Mouse (Mus musculus) neural tube, embryonic 14.5 days (tissue): ENCODE results near the gene Wnt2. TPM values are rescaled to one million over a fixed set of nuclear protein-coding genes. Genes with fewer than 3 reads are reported as not detected.

ENCODE experiments used
- ATAC-seq: fragments of 200-750 bp; cut with Nextera tagmentation; 2 replicates; pipeline ENCODE4 v1.8.0; 2017; ENCODE audit warnings: low read depth, mild to moderate bottlenecking, moderate TSS enrichment, moderate library complexity
- H3K27ac ChIP-seq: fragments of 300-500 bp; sonication (generic); 2 replicates; pipeline ENCODE4 v1.5.1; 2014; ENCODE audit warnings: low read depth, mild to moderate bottlenecking, control low read depth, low read length, moderate library complexity, mixed read lengths
- H3K27me3 ChIP-seq: fragments of 300-500 bp; sonication (generic); 2 replicates; pipeline ENCODE4 v1.6.1; 2014; ENCODE audit warnings: low read length; ENCODE audit not compliant: control insufficient read depth, insufficient read depth
- H3K36me3 ChIP-seq: fragments of 300-500 bp; sonication (generic); 2 replicates; pipeline ENCODE4 v1.6.1; 2014; ENCODE audit warnings: low read length, mixed read lengths; ENCODE audit not compliant: control insufficient read depth, insufficient read depth
- H3K4me1 ChIP-seq: fragments of 300-500 bp; sonication (generic); 2 replicates; pipeline ENCODE4 v1.6.1; 2014; ENCODE audit warnings: low read length; ENCODE audit not compliant: control insufficient read depth, insufficient read depth
- H3K4me2 ChIP-seq: fragments of 300-500 bp; sonication (generic); 2 replicates; pipeline ENCODE4 v1.6.1; 2014; ENCODE audit warnings: mild to moderate bottlenecking, low read depth, low read length, control low read depth
- H3K4me3 ChIP-seq: fragments of 300-500 bp; sonication (generic); 2 replicates; pipeline ENCODE4 v1.5.1; 2014; ENCODE audit warnings: low read depth, low read length, control low read depth, mixed read lengths
- H3K9ac ChIP-seq: fragments of 300-500 bp; sonication (generic); replicated peaks from 2 replicates; pipeline ENCODE4 v1.6.1; 2014; ENCODE audit warnings: low read depth, mild to moderate bottlenecking, control low read depth, low read length, mixed read lengths
- H3K9me3 ChIP-seq: fragments of 300-500 bp; sonication (generic); 2 replicates; pipeline ENCODE4 v1.6.1; 2016; ENCODE audit warnings: low read length; ENCODE audit not compliant: control insufficient read depth
- WGBS: fragments of 180-500 bp; shearing (Covaris S2); extraction: QIAGEN DNeasy Blood & Tissue Kit; methylation state at CpG from one replicate; pipeline ENCODE4 v1.1.7; 2014; 5-methylcytosine and 5-hydroxymethylcytosine counted together
- polyA plus RNA-seq: library from polyadenylated mRNA; unstranded; fragments of >200 nt; fragmentation: Nextera tagmentation; extraction: Ambion mirVana; gene quantifications from 2 replicates; pipeline ENCODE4 v1.2.1, GENCODE M21; 2014

The Wnt2 gene
- polyA plus RNA-seq, 1 experiment from 2014 or later: 0.60 TPM

DNA sequence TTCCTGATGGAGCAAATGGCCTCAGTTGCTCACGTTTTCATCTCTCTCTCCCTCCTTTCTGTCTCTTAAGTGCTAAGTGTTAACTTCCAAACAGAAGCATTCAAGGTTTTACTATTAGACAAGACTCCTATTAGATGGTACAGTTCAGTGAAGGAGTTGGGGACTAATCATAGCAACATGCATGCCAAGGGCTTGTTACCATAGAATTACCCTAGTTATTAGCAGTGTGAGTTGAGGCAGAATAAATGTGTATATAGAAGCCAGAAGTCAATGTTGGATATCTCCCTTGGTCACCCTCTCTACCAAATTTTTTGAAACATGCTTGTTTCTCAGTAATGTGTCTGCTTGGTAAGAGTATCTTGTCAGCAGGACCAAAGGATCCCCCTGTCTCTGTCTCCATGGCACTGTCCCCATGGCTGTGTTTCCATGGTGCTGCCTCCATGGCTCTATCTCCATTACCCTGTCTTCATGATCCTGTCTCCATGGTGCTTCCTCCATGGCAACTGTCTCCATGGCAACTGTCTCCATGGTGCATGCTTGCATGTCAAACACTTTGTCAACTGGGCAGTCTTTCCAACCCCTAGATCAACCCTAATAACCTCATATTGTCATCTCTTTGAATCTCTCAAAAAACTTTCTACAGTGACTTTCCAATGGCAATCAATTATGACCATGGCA is 61.8 kb downstream of the Wnt2 start:
- Histone ChIP-seq H3K4me1 (no peaks in the 10 kb centered on the region), H3K27me3 (no peaks in the 10 kb centered on the region), H3K9me3 (no peaks in the 10 kb centered on the region), H3K4me3 (no peak overlapping the region), H3K36me3 (no peaks in the 10 kb centered on the region), H3K9ac (no peak overlapping the region), H3K4me2 (no peak overlapping the region), H3K27ac (no peak overlapping the region)
- 73% methylated on average over 1 of the region's 1 CpGs for WGBS
- peak; percentile 94 for ATAC-seq

- Histone ChIP-seq H3K36me3 (no peaks in the 10 kb centered on the region), H3K9ac (no peak overlapping the region), H3K4me1 (no peaks in the 10 kb centered on the region), H3K9me3 (no peaks in the 10 kb centered on the region), H3K27me3 (no peaks in the 10 kb centered on the region), H3K27ac (no peak overlapping the region), H3K4me2 (no peak overlapping the region), H3K4me3 (no peak overlapping the region)
- ATAC-seq: no peak
- WGBS: 67% methylated on average over 3 of the region's 3 CpGs
These were observed 66.9 kb downstream of the Wnt2 start for GRCm38 (mm10) chr6:17963455-17963854.

- 54% methylated on average over 8 of the region's 8 CpGs for WGBS
- ATAC-seq: peak; percentile 82; the same call in 1 of the 2 replicates
These were observed 78.6 kb downstream of the Wnt2 start for GRCm38 (mm10) chr6:17951779-17952178.

DNA sequence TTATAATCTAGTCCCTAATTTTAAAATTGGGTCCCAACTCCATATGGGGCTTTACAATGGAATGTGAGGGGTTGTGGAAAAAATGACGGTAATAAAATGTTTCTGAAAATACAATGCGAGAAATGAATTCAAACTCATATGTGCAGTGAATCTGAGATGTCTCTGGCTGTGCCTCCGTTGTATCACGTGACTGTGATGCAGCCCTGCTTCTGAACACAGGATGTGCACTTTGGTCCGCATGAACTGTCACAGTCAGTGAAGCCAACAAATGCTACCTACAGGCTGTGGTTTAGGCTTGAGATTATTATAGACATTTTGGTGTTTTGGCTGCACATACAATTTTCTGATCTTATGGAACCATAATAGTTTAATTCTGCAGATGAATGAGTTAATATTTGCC is 81.3 kb downstream of the Wnt2 start:
- no peak overlapping the region for H3K9ac ChIP-seq
- no peak overlapping the region for H3K4me2 ChIP-seq
- H3K27me3 ChIP-seq: no peaks in the 10 kb centered on the region
- H3K9me3 ChIP-seq: no peaks in the 10 kb centered on the region
- H3K36me3 ChIP-seq: no peaks in the 10 kb centered on the region
- no peak overlapping the region for H3K27ac ChIP-seq
- H3K4me3 ChIP-seq: no peak overlapping the region
- H3K4me1 ChIP-seq: no peaks in the 10 kb centered on the region
- 92% methylated on average over 5 of the region's 5 CpGs for WGBS
- no peak for ATAC-seq

More at GRCm38 (mm10) chr6:17951779-17952178, 78.6 kb downstream of the Wnt2 start:
- H3K4me3 ChIP-seq: no peak overlapping the region
- H3K4me1 ChIP-seq: no peaks in the 10 kb centered on the region
- no peaks in the 10 kb centered on the region for H3K36me3 ChIP-seq
- H3K9me3 ChIP-seq: no peaks in the 10 kb centered on the region
- H3K27ac ChIP-seq: no peak overlapping the region
- no peak overlapping the region for H3K9ac ChIP-seq
- H3K4me2 ChIP-seq: no peak overlapping the region
- H3K27me3 ChIP-seq: no peaks in the 10 kb centered on the region

- WGBS: 84% methylated on average over 11 of the region's 11 CpGs
These were observed 83.1 kb downstream of the Wnt2 start for GRCm38 (mm10) chr6:17947130-17947831.

DNA sequence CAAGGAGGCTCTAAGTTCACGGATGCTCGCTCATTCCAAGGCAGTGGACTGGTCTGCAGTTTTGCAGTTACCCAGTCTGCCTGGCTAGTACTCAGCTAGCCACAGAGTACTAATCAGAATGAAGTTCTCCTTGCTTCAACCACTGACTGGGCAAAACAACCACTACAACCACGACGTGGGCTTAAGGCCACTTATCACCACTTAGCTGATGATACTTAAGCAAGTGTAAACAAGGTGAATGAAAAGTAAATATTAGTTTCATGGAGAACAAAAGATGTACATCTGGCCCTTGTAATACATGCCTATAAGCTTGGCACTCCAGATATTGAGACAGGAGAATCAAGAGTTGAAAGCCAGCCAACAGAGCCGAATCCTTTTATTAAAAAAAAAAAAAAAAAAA is 83.9 kb downstream of the Wnt2 start:
- no peak for ATAC-seq
- Histone ChIP-seq H3K4me1 (no peaks in the 10 kb centered on the region), H3K36me3 (peaks cover 3% of the 10 kb centered on the region; the same call in 1 of the 2 replicates), H3K27ac (no peak overlapping the region), H3K27me3 (no peaks in the 10 kb centered on the region), H3K4me2 (no peak overlapping the region), H3K9ac (no peak overlapping the region), H3K4me3 (no peak overlapping the region), H3K9me3 (no peaks in the 10 kb centered on the region)
- 86% methylated on average over 5 of the region's 5 CpGs for WGBS

More at GRCm38 (mm10) chr6:17947130-17947831, 83.1 kb downstream of the Wnt2 start:
- Histone ChIP-seq H3K36me3 (peaks cover 3% of the 10 kb centered on the region; the same call in 1 of the 2 replicates), H3K9me3 (no peaks in the 10 kb centered on the region), H3K27ac (no peak overlapping the region), H3K4me2 (no peak overlapping the region), H3K4me1 (no peaks in the 10 kb centered on the region), H3K4me3 (no peak overlapping the region), H3K9ac (no peak overlapping the region), H3K27me3 (no peaks in the 10 kb centered on the region)
- ATAC-seq: no peak

- WGBS: 88% methylated on average over 9 of the region's 9 CpGs
- H3K27ac ChIP-seq: no peak overlapping the region
- H3K4me2 ChIP-seq: no peak overlapping the region
- H3K4me3 ChIP-seq: no peak overlapping the region
- H3K36me3 ChIP-seq: peaks cover 6% of the 10 kb centered on the region
- no peak overlapping the region for H3K9ac ChIP-seq
- no peaks in the 10 kb centered on the region for H3K27me3 ChIP-seq
- no peaks in the 10 kb centered on the region for H3K9me3 ChIP-seq
- H3K4me1 ChIP-seq: no peaks in the 10 kb centered on the region
- no peak for ATAC-seq
These were observed 86.3 kb downstream of the Wnt2 start for GRCm38 (mm10) chr6:17943877-17944617.

GRCm38 (mm10) chr6:17942344-17942743 is 88.0 kb downstream of the Wnt2 start:
- Histone ChIP-seq H3K27ac (no peak overlapping the region), H3K4me2 (no peak overlapping the region), H3K9ac (no peak overlapping the region), H3K4me3 (no peak overlapping the region), H3K4me1 (no peaks in the 10 kb centered on the region), H3K9me3 (no peaks in the 10 kb centered on the region), H3K27me3 (no peaks in the 10 kb centered on the region), H3K36me3 (peaks cover 6% of the 10 kb centered on the region)
- no peak for ATAC-seq
- WGBS: 79% methylated on average over 7 of the region's 7 CpGs

DNA sequence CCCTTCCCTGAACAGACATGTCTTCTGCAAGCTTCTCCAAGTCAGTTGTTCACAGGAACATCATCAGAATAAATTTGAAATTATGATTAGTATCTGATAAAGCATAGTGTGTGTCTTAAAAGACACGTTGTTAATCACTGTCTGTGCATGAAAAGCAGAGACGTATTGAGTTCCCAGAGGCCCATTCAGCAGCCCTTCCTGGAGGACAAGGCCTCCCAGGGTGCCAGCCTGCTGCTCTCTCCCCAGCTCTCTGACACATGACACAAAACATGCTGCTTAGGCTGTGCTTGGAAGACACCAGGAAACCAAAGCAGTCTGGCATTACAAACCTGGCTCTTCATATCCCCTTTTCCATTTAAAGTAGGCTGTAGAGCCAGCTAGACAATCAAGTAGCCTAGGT is 88.5 kb downstream of the Wnt2 start:
- Histone ChIP-seq H3K4me1 (no peaks in the 10 kb centered on the region), H3K27ac (no peak overlapping the region), H3K27me3 (no peaks in the 10 kb centered on the region)

More for the DNA sequence above, 88.5 kb downstream of the Wnt2 start:
- Histone ChIP-seq H3K9ac (no peak overlapping the region), H3K9me3 (no peaks in the 10 kb centered on the region), H3K4me3 (no peak overlapping the region), H3K4me2 (no peak overlapping the region), H3K36me3 (peaks cover 6% of the 10 kb centered on the region)
- no peak for ATAC-seq
- 26% methylated on average over 2 of the region's 2 CpGs for WGBS
